In genomic region chr13:108151782-108152181, GRCm38 (mm10) we compare ENCODE assay signal across 9 mouse cellular contexts. TPM values are rescaled to one million over a fixed set of nuclear protein-coding genes. Genes with fewer than 3 reads are reported as not detected.
DNase-seq lines count a peak whose midpoint lies in the region; ATAC-seq and TF ChIP-seq lines count a peak whose summit lies in the region.
"Had no signal": no experiment of that assay in that cellular context is flagged by ENCODE, and none has a peak within 500 bp of the region (broad histone marks: within the 10 kb centered on the region; RNA-seq: fewer than 3 reads in every experiment).

No protein-coding gene starts in this region.

- no peak overlapping the region for H3K9ac ChIP-seq in CH12.LX (ENCODE audit: insufficient read depth, low read depth)

- DNase-seq in layer of hippocampus, adult 2 months (ENCODE audit: low spot score in 2 of 2), result no peak
- no peak for DNase-seq in layer of hippocampus, adult 8-10 months (ENCODE audit: low spot score in 2 of 2)
- DNase-seq in CH12.LX (ENCODE audit: extremely low read depth) (peak; percentile 51), Patski (ENCODE audit: low read depth, low spot score) (no peak)
- DNase-seq in lung, postnatal 10 days, result peak; percentile 45
- DNase-seq in right cerebral cortex, postnatal 14 days, result no peak
- DNase-seq in layer of hippocampus, postnatal 10 days (ENCODE audit: low spot score in 2 of 2), result no peak

- in situ Hi-C loops in CH12.LX (cut with MboI; ENCODE audit: low pct_ligation_motif_present, low pct_unique_long_range_greater_than_20kb, low sequenced_read_pairs), result loop anchor here (10.0 kb wide), 1 partner anchor 827 kb away; no protein-coding TSS in a partner anchor
- in situ Hi-C loops in Patski (cut with MboI; ENCODE audit: low pct_unique_long_range_greater_than_20kb), result loop anchor here (10.0 kb wide), 1 partner anchor 257 kb away; no protein-coding TSS in a partner anchor

- peaks cover 10% of the 10 kb centered on the region for H3K79me2 ChIP-seq in CH12.LX (replicated peaks; ENCODE audit: control insufficient read depth, extremely low read depth, insufficient read depth, poor library complexity, severe bottlenecking)

- TF ChIP-seq EP300 in CH12.LX (IDR thresholded peaks at IDR 0.05; ENCODE audit: low read length), result no peak

- no peak overlapping the region for H3K4me2 ChIP-seq in CH12.LX (ENCODE audit: insufficient read depth, low read depth, poor library complexity, severe bottlenecking)

- H3K36me3 ChIP-seq in CH12.LX (replicated peaks in 1 of 2; ENCODE audit: control insufficient read depth in 1 of 2, insufficient read depth in 1 of 2, low read length in 1 of 2), result peaks cover 0 to 46% of the 10 kb centered on the region in 2 experiments

- H3K4me1 ChIP-seq in CH12.LX (ENCODE audit: control insufficient read depth in 1 of 2, insufficient read depth in 2 of 2), result peaks cover 3 to 33% of the 10 kb centered on the region in 2 experiments; a peak in 2 of 4 replicates

- no peak overlapping the region for H3K4me3 ChIP-seq in layer of hippocampus, adult 2 months
- no peak overlapping the region for H3K4me3 ChIP-seq in CH12.LX (replicated peaks in 1 of 3; ENCODE audit: low read depth in 2 of 3, low read length in 2 of 3, poor library complexity in 1 of 3)
- H3K4me3 ChIP-seq: megakaryocyte, embryonic 14.5 days had no signal

- TF ChIP-seq CTCF in layer of hippocampus, adult 2 months (conservative IDR thresholded peaks at IDR 0.05), result peak; percentile 91
- TF ChIP-seq CTCF in CH12.LX (conservative IDR thresholded peaks at IDR 0.05 in 1 of 2, IDR thresholded peaks at IDR 0.05 in 1 of 2; ENCODE audit: low read depth in 2 of 2, low read length in 2 of 2), result peak; percentile 77 to 86
- peak; percentile 80 for TF ChIP-seq CTCF in Patski (IDR thresholded peaks at IDR 0.05)

- dilution Hi-C loops in CH12.LX (cut with MboI; ENCODE audit: extremely low pct_ligation_motif_present, extremely low pct_unique_long_range_greater_than_20kb, low sequenced_read_pairs), result no loop called here

- POLR2A ChIA-PET in Patski (lab: Charles Lee), result interaction anchor here (0.6 to 0.9 kb wide), 2 partner anchors 11 to 23 kb away, joined by 3 read pairs; no protein-coding TSS in a partner anchor

- CTCF ChIA-PET in Patski (lab: Charles Lee), result interaction anchor here (0.8 to 6.1 kb wide), 13 partner anchors 10 to 522 kb away, joined by 3 to 59 read pairs (median 4); no protein-coding TSS in a partner anchor

- H3K27ac ChIP-seq in layer of hippocampus, adult 2 months, result no peak overlapping the region
- no peak overlapping the region for H3K27ac ChIP-seq in CH12.LX (ENCODE audit: insufficient read depth, low read depth)

- no peak for TF ChIP-seq POLR2A in CH12.LX (IDR thresholded peaks at IDR 0.05; ENCODE audit: low read depth, low read length)

- no peaks in the 10 kb centered on the region for H3K9me3 ChIP-seq in CH12.LX (replicated peaks; ENCODE audit: low read length)
- H3K9me3 ChIP-seq: megakaryocyte, embryonic 14.5 days had no signal

- TF ChIP-seq RAD21 in CH12.LX (IDR thresholded peaks at IDR 0.05; ENCODE audit: low read depth, low read length), result peak; percentile 56

- no peak for ATAC-seq in Patski
- no peak for ATAC-seq in monocyte, adult 5-6 weeks (replicated peaks; ENCODE audit: insufficient number of reproducible peaks, low FRiP score, low TSS enrichment, poor library complexity, severe bottlenecking)

- no peaks in the 10 kb centered on the region for H3K27me3 ChIP-seq in CH12.LX (replicated peaks)
- no peaks in the 10 kb centered on the region for H3K27me3 ChIP-seq in Patski
- H3K27me3 ChIP-seq: megakaryocyte, embryonic 14.5 days had no signal

TF ChIP-seq in CH12.LX, 34 proteins besides CTCF, POLR2A, EP300 and RAD21:
- no peak for TF ChIP-seq GABPA (IDR thresholded peaks at IDR 0.05; ENCODE audit: insufficient replicate concordance, low read depth, low read length)
- 0 out of 2 replicates have a peak, but pooled peaks have one; percentile 25 for TF ChIP-seq MAFK (IDR thresholded peaks at IDR 0.05; ENCODE audit: insufficient replicate concordance, low read length)
- no peak for TF ChIP-seq UBTF (IDR thresholded peaks at IDR 0.05; ENCODE audit: low read depth, low read length)
- no peak for TF ChIP-seq POLR2AphosphoS2 (IDR thresholded peaks at IDR 0.05; ENCODE audit: low read depth, low read length)
- no peak for TF ChIP-seq CHD2 (IDR thresholded peaks at IDR 0.05; ENCODE audit: low read length)
- peak; percentile 61 for TF ChIP-seq SMC3 (IDR thresholded peaks at IDR 0.05; ENCODE audit: low read depth, low read length)
- no peak for TF ChIP-seq MAZ (IDR thresholded peaks at IDR 0.05; ENCODE audit: low read depth, low read length)
- TF ChIP-seq MXI1 (IDR thresholded peaks at IDR 0.05; ENCODE audit: low read depth, low read length), result no peak
- 0 out of 2 replicates have a peak, but pooled peaks have one; percentile 18 for TF ChIP-seq JUND (conservative IDR thresholded peaks at IDR 0.05; ENCODE audit: low read depth, low read length)
- no peak for TF ChIP-seq USF1 (IDR thresholded peaks at IDR 0.05; ENCODE audit: low read depth, low read length)

RNA-seq across cellular contexts. Expression of gene Ndufaf2, which starts 6.6 kb away (rescaled TPM):
- total RNA-seq in layer of hippocampus, adult 2 months (2021), result 10 to 100 TPM; 21.5 to 24.2 TPM
- total RNA-seq in layer of hippocampus, adult 8-10 months (2022), result 10 to 100 TPM; 16.1 to 21.8 (median 19.8) TPM
- total RNA-seq in CH12.LX (2012; rRNA removed) (51.2 and 65.9 TPM in 2 replicates), CH12.LX (2014; rRNA removed) (37.1 and 55.3 TPM in 2 replicates)
- polyA plus RNA-seq in CH12.LX (2012; ENCODE audit: insufficient read length, low read depth) (117 and 161 TPM in 2 replicates), Patski (2021) (43.1 TPM)
- 11.4 to 19.9 TPM (median 19.1 TPM) in 3 replicates for total RNA-seq in monocyte, adult 5-6 weeks (2017)
- 10 to 100 TPM; 25.9 to 26.4 TPM for total RNA-seq in layer of hippocampus, postnatal 10 days (2021)

RNA-seq across cellular contexts. Expression of gene Ercc8, which starts 6.7 kb away (rescaled TPM):
- 10 to 100 TPM; 17.1 to 18.3 TPM for total RNA-seq in layer of hippocampus, adult 2 months (2021)
- total RNA-seq in layer of hippocampus, adult 8-10 months (2022), result 10 to 100 TPM; 15.3 to 19.8 (median 16.2) TPM
- 20.0 and 27.1 TPM in 2 replicates for total RNA-seq in CH12.LX (2012; rRNA removed)
- 29.4 and 32.2 TPM in 2 replicates for total RNA-seq in CH12.LX (2014; rRNA removed)
- 20.7 and 23.0 TPM in 2 replicates for polyA plus RNA-seq in CH12.LX (2012; ENCODE audit: insufficient read length, low read depth)
- 6.8 TPM for polyA plus RNA-seq in Patski (2021)
- 5.8 to 15.7 TPM (median 8.4 TPM) in 3 replicates for total RNA-seq in monocyte, adult 5-6 weeks (2017)
- total RNA-seq in layer of hippocampus, postnatal 10 days (2021), result 10 to 100 TPM; 28.0 to 30.0 TPM

Comparison
In these comparisons a context has a peak if more than half of its experiments do, and no peak if none do; other contexts are left out.
1. DNase-seq: peak in CH12.LX (single experiment) and lung, postnatal 10 days (single experiment); none in layer of hippocampus, adult 2 months (0 of 2), layer of hippocampus, adult 8-10 months (0 of 2), Patski (single experiment), right cerebral cortex, postnatal 14 days (single experiment) and layer of hippocampus, postnatal 10 days (0 of 2).
2. Peak in every context shown above with its lines, with median percentiles within 50 percentile points of each other: CTCF ChIP-seq.